In the genomic region with DNA sequence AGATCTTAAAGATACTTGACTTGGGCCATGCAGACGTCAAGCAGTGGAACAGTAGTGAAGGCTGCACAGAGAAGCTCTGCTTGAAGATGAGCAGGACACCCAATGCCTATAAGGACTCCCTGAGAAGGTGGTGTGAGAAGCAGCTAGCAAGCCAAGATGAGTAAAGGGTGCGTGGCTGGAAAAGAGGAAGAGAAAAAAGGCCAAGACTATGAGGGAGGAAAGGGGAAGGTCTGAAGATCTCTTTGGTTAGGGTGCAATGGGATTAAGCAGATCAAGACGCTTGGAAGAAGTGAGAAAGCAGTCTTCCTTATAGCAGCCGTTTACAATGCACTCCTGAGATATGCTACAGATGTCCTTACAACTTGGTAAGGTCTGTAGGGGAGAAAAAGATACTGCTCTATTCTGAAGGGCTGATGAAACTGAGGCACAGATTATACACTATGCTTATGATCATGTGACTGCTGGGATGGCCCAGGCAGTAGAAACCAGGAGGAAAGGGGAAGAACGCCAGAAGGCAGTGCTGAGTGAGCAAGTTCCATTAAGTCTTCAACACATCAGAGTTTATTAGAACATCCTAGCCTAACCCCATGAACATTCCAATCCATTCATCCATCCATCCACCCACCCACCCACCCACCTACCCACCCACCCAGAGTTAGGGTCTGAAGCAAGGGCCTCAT, we compare ENCODE assay signal across 15 mouse cellular contexts.
"Had no signal": no experiment of that assay in that cellular context is flagged by ENCODE, and none has a peak within 500 bp of the region (broad histone marks: within the 10 kb centered on the region; RNA-seq: fewer than 3 reads in every experiment).

No protein-coding gene starts in this region.

- H3K4me1 ChIP-seq: limb, embryonic 13.5 days; midbrain, embryonic 10.5 days; neural tube, embryonic 13.5 days had no signal

- H3K9ac ChIP-seq: limb, embryonic 13.5 days; liver, embryonic 14.5 days; neural tube, embryonic 13.5 days had no signal

- H3K27me3 ChIP-seq: limb, embryonic 13.5 days; neural tube, embryonic 13.5 days had no signal

- H3K4me3 ChIP-seq: limb, embryonic 13.5 days; midbrain, embryonic 10.5 days; neural tube, embryonic 13.5 days had no signal

- DNase-seq: kidney, adult 8-10 months; kidney, postnatal 36 days; left cerebral cortex, postnatal 4 days; lung, adult 2 months; lung, postnatal 10 days; midbrain, embryonic 14.5 days; retina, postnatal 1 day; right cerebral cortex, postnatal 4 days; spleen, adult 18-20 months; thymus, adult 18-20 months; thymus, postnatal 14 days had no signal

- H3K27ac ChIP-seq: limb, embryonic 13.5 days; liver, embryonic 14.5 days; midbrain, embryonic 10.5 days; neural tube, embryonic 13.5 days had no signal
